Mouse (Mus musculus) C2C12 (cell line): ENCODE results near the gene Prrc2b.

Experiments used
- CTCF ChIP-seq: IDR thresholded peaks from one replicate; pipeline ENCODE4 v1.5.1; 2011; ENCODE audit not compliant: control insufficient read depth, insufficient read depth, insufficient read length
- USF1 ChIP-seq: IDR thresholded peaks from one replicate; pipeline ENCODE4 v1.6.1; 2011; ENCODE audit warnings: low read depth, mild to moderate bottlenecking, control low read depth, moderate library complexity

DNA sequence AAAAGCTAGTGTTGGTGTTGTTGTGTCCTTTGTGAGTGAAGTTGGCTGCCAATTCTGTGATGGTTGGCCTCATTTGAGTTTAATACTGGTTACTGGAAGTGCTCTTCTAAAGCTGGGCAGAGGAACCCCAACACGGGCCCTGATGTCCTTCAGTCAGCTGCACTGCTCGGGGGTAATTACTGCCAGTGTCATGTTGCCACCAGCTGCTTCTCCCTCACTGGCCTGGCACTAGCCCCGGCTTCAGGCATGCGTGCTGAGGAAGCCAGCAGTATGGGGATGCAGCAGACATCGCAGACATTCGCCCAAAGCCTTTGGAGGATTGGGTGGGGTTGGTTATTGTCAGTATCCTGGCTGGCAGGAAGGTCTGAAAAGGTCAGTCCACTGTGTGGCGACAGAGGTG, 36.8 kb downstream of the Prrc2b start:
- TF ChIP-seq CTCF (no peak), USF1 (no peak)
